Mouse (Mus musculus) macrophage (primary cell): Measurements from ENCODE around the gene 4930518I15Rik. TPM values are rescaled to one million over a fixed set of nuclear protein-coding genes. Genes with fewer than 3 reads are reported as not detected.
"Not testable (repeated sequence)": the region's sequence is repeated elsewhere in the genome, so short reads cannot be mapped to it uniquely, and the experiment has no call there.

Source experiments
- H3K27ac ChIP-seq: fragments of 350-480 bp; formaldehyde crosslinking; 2 replicates; pipeline ENCODE4 v1.9.0; 2021
- H3K36me3 ChIP-seq: fragments of 350-480 bp; formaldehyde crosslinking; 2 replicates; pipeline ENCODE4 v1.9.0; 2021; ENCODE audit errors: inconsistent target
- H3K4me3 ChIP-seq: fragments of 350-480 bp; formaldehyde crosslinking; 2 replicates; pipeline ENCODE4 v1.9.0; 2021; ENCODE audit errors: inconsistent target
- H3K79me2 ChIP-seq: fragments of 350-480 bp; formaldehyde crosslinking; 2 replicates; pipeline ENCODE4 v1.9.0; 2021; ENCODE audit errors: inconsistent target
- WGBS: methylation state at CpG from one replicate; pipeline ENCODE4 v1.1.7; 2026; ENCODE audit warnings: inconsistent platforms; ENCODE audit not compliant: missing documents; 5-methylcytosine and 5-hydroxymethylcytosine counted together
- polyA plus RNA-seq: library from polyadenylated mRNA; stranded (reverse); fragments of 250-400 nt; gene quantifications from 3 replicates; pipeline ENCODE4 v1.2.4, GENCODE M21; 2018; ENCODE audit warnings: inconsistent platforms

4930518I15Rik gene
- polyA plus RNA-seq, 1 experiment from 2014 or later = 0.75 TPM

- Histone ChIP-seq H3K79me2 (no peaks in the 10 kb centered on the region), H3K36me3 (no peaks in the 10 kb centered on the region), H3K27ac (no peak overlapping the region), H3K4me3 (no peak overlapping the region)
- WGBS = 96% methylated on average over 8 of the region's 11 CpGs
Measured at GRCm38 (mm10) chr2:156842711-156843110, 15.0 kb downstream of the 4930518I15Rik start.

- no peak overlapping the region for H3K4me3 ChIP-seq
- H3K79me2 ChIP-seq = no peaks in the 10 kb centered on the region
- WGBS = 61% methylated on average over 20 of the region's 20 CpGs
- no peak overlapping the region for H3K27ac ChIP-seq
- no peaks in the 10 kb centered on the region for H3K36me3 ChIP-seq
Measured at GRCm38 (mm10) chr2:156841841-156842706, 15.7 kb downstream of the 4930518I15Rik start.

- H3K79me2 ChIP-seq = no peaks in the 10 kb centered on the region
- WGBS = 6% methylated on average over 32 of the region's 42 CpGs
- H3K27ac ChIP-seq = no peak overlapping the region
Measured at GRCm38 (mm10) chr2:156841028-156841840, 16.5 kb downstream of the 4930518I15Rik start.

GRCm38 (mm10) chr2:156840301-156841027 lies 17.3 kb downstream of the 4930518I15Rik start:
- no peak overlapping the region for H3K27ac ChIP-seq
- WGBS = under 1% methylated on average over 72 of the region's 79 CpGs
- no peak overlapping the region for H3K4me3 ChIP-seq
- no peaks in the 10 kb centered on the region for H3K36me3 ChIP-seq
- H3K79me2 ChIP-seq = no peaks in the 10 kb centered on the region

More at GRCm38 (mm10) chr2:156841028-156841840, 16.5 kb downstream of the 4930518I15Rik start:
- Histone ChIP-seq H3K4me3 (no peak overlapping the region), H3K36me3 (no peaks in the 10 kb centered on the region)

GRCm38 (mm10) chr2:156839319-156840191 lies 18.2 kb downstream of the 4930518I15Rik start, which contains the start of gene Tgif2:
Tgif2 (plus strand) TSS chr2:156840007.
- Histone ChIP-seq H3K79me2 (no peaks in the 10 kb centered on the region), H3K27ac (no peak within 1 kb of the TSS), H3K4me3 (no peak within 1 kb of the TSS), H3K36me3 (no peaks in the 10 kb centered on the region)
- 24% methylated on average over 52 of the region's 61 CpGs for WGBS

- no peak overlapping the region for H3K4me3 ChIP-seq
- H3K27ac ChIP-seq = no peak overlapping the region
- H3K79me2 ChIP-seq = no peaks in the 10 kb centered on the region
- H3K36me3 ChIP-seq = no peaks in the 10 kb centered on the region
- WGBS = 93% methylated on average over 6 of the region's 6 CpGs
Measured at GRCm38 (mm10) chr2:156838839-156839238, 18.9 kb downstream of the 4930518I15Rik start.

- Histone ChIP-seq H3K36me3 (no peaks in the 10 kb centered on the region), H3K27ac (no peak overlapping the region), H3K79me2 (no peaks in the 10 kb centered on the region), H3K4me3 (no peak overlapping the region)
- WGBS = 96% methylated on average over 11 of the region's 11 CpGs
Measured at GRCm38 (mm10) chr2:156834336-156834735, 23.4 kb downstream of the 4930518I15Rik start.

GRCm38 (mm10) chr2:156825128-156825527 lies 32.6 kb downstream of the 4930518I15Rik start:
- H3K27ac ChIP-seq, H3K36me3 ChIP-seq, H3K79me2 ChIP-seq, H3K4me3 ChIP-seq: not testable (repeated sequence)
- WGBS = 89% methylated on average over 4 of the region's 6 CpGs

GRCm38 (mm10) chr2:156816116-156816515 lies 41.6 kb downstream of the 4930518I15Rik start:
- Histone ChIP-seq H3K36me3 (no peaks in the 10 kb centered on the region), H3K27ac (no peak overlapping the region), H3K79me2 (no peaks in the 10 kb centered on the region), H3K4me3 (no peak overlapping the region)
- 100% methylated on average over 1 of the region's 1 CpGs for whole genome bisulfite sequencing

GRCm38 (mm10) chr2:156815412-156815811 lies 42.3 kb downstream of the 4930518I15Rik start:
- Histone ChIP-seq H3K27ac (no peak overlapping the region), H3K4me3 (no peak overlapping the region), H3K36me3 (no peaks in the 10 kb centered on the region), H3K79me2 (no peaks in the 10 kb centered on the region)
- 100% methylated on average over 2 of the region's 3 CpGs for WGBS

GRCm38 (mm10) chr2:156814893-156815292 lies 42.9 kb downstream of the 4930518I15Rik start:
- H3K4me3 ChIP-seq = no peak overlapping the region
- no peaks in the 10 kb centered on the region for H3K79me2 ChIP-seq
- H3K27ac ChIP-seq = no peak overlapping the region
- H3K36me3 ChIP-seq = no peaks in the 10 kb centered on the region
- 43% methylated on average over 5 of the region's 5 CpGs for WGBS

GRCm38 (mm10) chr2:156814344-156814801 lies 43.4 kb downstream of the 4930518I15Rik start:
- H3K79me2 ChIP-seq = no peaks in the 10 kb centered on the region

GRCm38 (mm10) chr2:156811556-156811955 lies 46.2 kb downstream of the 4930518I15Rik start:
- WGBS = 91% methylated on average over 5 of the region's 5 CpGs
- Histone ChIP-seq H3K4me3 (no peak overlapping the region), H3K79me2 (no peaks in the 10 kb centered on the region), H3K36me3 (no peaks in the 10 kb centered on the region), H3K27ac (no peak overlapping the region)

More at GRCm38 (mm10) chr2:156814344-156814801, 43.4 kb downstream of the 4930518I15Rik start:
- H3K36me3 ChIP-seq = no peaks in the 10 kb centered on the region
- no peak overlapping the region for H3K4me3 ChIP-seq
- no peak overlapping the region for H3K27ac ChIP-seq
- 15% methylated on average over 8 of the region's 8 CpGs for WGBS
